Mouse (Mus musculus): Measurements from ENCODE around the gene Specc1. TPM values are rescaled to one million over a fixed set of nuclear protein-coding genes. Genes with fewer than 3 reads are reported as not detected.

Specc1 gene
- polyA plus RNA-seq, 1 experiment: 28.9 TPM

DNA sequence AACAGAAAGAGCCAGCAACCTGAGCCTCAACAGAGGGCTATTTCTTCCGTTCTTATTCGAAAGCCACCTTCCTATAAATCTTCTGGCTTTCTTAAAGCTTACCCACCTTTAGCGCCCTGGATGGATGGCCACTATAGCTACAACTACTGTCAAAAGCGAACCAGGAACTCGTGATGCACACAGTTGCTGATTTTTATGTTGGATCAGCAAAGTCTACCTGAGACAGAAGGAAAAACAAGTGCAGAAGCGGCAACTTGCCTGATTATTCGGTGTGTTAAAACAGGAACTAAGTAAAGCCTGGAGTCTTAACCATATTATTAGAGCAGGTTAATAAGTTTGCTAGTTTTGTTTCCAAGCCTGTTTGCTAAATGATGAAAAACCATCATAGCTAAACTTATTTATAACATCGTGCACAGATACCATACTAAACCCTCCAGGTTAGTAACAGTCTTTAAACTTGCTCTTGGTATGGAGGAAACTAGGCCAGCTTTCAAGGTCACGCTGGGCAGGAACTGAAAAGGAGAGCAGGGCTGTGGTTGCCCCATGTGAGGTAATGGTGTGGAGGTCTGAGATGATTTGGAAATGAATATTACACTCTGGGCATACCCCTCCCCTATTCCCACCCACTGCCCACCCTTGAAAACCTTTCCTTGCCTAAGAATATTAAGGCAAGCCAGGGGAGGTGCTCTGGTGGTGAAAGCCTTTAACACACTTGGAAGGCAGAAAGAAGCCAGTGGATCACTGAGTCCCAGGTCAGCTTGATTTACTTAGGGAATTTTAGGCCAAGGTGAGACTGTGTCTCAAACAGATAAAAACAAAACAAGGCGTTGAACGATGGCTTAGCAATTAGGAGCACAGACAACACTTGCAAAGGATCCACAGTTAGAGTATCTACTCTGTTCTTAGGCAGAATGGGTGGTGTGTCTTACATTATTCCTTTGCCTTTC lies 25.6 kb upstream of the Specc1 start:
- 15% methylated on average over 11 of the region's 11 CpGs for WGBS
- Histone ChIP-seq H3K27ac (ENCODE audit: insufficient read depth, low read length) (peak overlapping the region; percentile 98), H3K36me3 (ENCODE audit: control insufficient read depth, insufficient read depth, low read length) (no peaks in the 10 kb centered on the region), H3K27me3 (ENCODE audit: control insufficient read depth, insufficient read depth, low read length) (no peaks in the 10 kb centered on the region), H3K4me3 (ENCODE audit: extremely low read depth, insufficient read depth, insufficient read length) (peak overlapping the region; percentile 94), H3K4me1 (ENCODE audit: control insufficient read depth, insufficient read depth, insufficient read length) (peaks cover 5% of the 10 kb centered on the region; the same call in 1 of the 2 replicates)
- no peak for TF ChIP-seq CTCF (IDR thresholded peaks at IDR 0.05; ENCODE audit: extremely low read depth, insufficient read depth, insufficient read length, insufficient replicate concordance)
- TF ChIP-seq POLR2A (IDR thresholded peaks at IDR 0.05; ENCODE audit: low read depth, low read length): no peak
- peak in 1 of 2 experiments; percentile 10 for DNase-seq (ENCODE audit: low read depth in 1 of 2, low spot score in 2 of 2)

DNA sequence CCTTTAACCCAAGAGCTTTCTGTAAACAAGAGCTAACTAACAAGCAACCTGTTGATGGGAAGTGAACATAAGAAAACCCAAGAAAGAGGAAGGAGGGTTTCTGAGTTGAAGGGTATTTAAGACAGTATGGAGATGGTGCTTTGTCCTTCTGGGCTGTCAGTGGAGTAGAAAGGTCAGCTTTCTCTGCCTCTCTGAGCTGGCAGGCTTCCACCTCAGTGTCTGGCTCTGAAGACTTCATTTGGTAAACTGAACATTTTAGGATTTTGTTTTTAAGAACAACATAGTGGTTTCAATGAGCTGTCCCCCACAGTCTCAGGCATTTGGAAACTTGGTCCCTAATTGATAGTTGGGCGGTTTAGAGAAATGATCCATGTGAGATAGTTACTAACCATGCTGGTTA lies 18.8 kb upstream of the Specc1 start:
- Histone ChIP-seq H3K4me3 (ENCODE audit: extremely low read depth, insufficient read depth, insufficient read length) (no peak overlapping the region), H3K36me3 (ENCODE audit: control insufficient read depth, insufficient read depth, low read length) (no peaks in the 10 kb centered on the region), H3K27ac (ENCODE audit: insufficient read depth, low read length) (no peak overlapping the region), H3K27me3 (ENCODE audit: control insufficient read depth, insufficient read depth, low read length) (no peaks in the 10 kb centered on the region), H3K4me1 (ENCODE audit: control insufficient read depth, insufficient read depth, insufficient read length) (no peaks in the 10 kb centered on the region)
- 87% methylated on average over 1 of the region's 1 CpGs for WGBS
- TF ChIP-seq POLR2A (IDR thresholded peaks at IDR 0.05; ENCODE audit: low read depth, low read length) (no peak), CTCF (IDR thresholded peaks at IDR 0.05; ENCODE audit: extremely low read depth, insufficient read depth, insufficient read length, insufficient replicate concordance) (no peak)
- no peak for DNase-seq (ENCODE audit: low read depth in 1 of 2, low spot score in 2 of 2)

GRCm38 (mm10) chr11:61942903-61943302 lies 13.7 kb upstream of the Specc1 start:
- 58% methylated on average over 2 of the region's 2 CpGs for WGBS
- Histone ChIP-seq H3K27ac (ENCODE audit: insufficient read depth, low read length) (no peak overlapping the region), H3K4me1 (ENCODE audit: control insufficient read depth, insufficient read depth, insufficient read length) (no peaks in the 10 kb centered on the region), H3K27me3 (ENCODE audit: control insufficient read depth, insufficient read depth, low read length) (no peaks in the 10 kb centered on the region), H3K4me3 (ENCODE audit: extremely low read depth, insufficient read depth, insufficient read length) (no peak overlapping the region), H3K36me3 (ENCODE audit: control insufficient read depth, insufficient read depth, low read length) (no peaks in the 10 kb centered on the region)
- no peak for TF ChIP-seq CTCF (IDR thresholded peaks at IDR 0.05; ENCODE audit: extremely low read depth, insufficient read depth, insufficient read length, insufficient replicate concordance)
- no peak for TF ChIP-seq POLR2A (IDR thresholded peaks at IDR 0.05; ENCODE audit: low read depth, low read length)
- DNase-seq (ENCODE audit: low read depth in 1 of 2, low spot score in 2 of 2): no peak

GRCm38 (mm10) chr11:61944417-61944816 lies 12.1 kb upstream of the Specc1 start:
- Histone ChIP-seq H3K36me3 (ENCODE audit: control insufficient read depth, insufficient read depth, low read length) (no peaks in the 10 kb centered on the region), H3K27ac (ENCODE audit: insufficient read depth, low read length) (no peak overlapping the region), H3K4me3 (ENCODE audit: extremely low read depth, insufficient read depth, insufficient read length) (no peak overlapping the region), H3K4me1 (ENCODE audit: control insufficient read depth, insufficient read depth, insufficient read length) (no peaks in the 10 kb centered on the region), H3K27me3 (ENCODE audit: control insufficient read depth, insufficient read depth, low read length) (no peaks in the 10 kb centered on the region)
- TF ChIP-seq POLR2A (IDR thresholded peaks at IDR 0.05; ENCODE audit: low read depth, low read length): no peak
- no peak for TF ChIP-seq CTCF (IDR thresholded peaks at IDR 0.05; ENCODE audit: extremely low read depth, insufficient read depth, insufficient read length, insufficient replicate concordance)
- WGBS: 75% methylated on average over 9 of the region's 9 CpGs
- no peak for DNase-seq (ENCODE audit: low read depth in 1 of 2, low spot score in 2 of 2)

DNA sequence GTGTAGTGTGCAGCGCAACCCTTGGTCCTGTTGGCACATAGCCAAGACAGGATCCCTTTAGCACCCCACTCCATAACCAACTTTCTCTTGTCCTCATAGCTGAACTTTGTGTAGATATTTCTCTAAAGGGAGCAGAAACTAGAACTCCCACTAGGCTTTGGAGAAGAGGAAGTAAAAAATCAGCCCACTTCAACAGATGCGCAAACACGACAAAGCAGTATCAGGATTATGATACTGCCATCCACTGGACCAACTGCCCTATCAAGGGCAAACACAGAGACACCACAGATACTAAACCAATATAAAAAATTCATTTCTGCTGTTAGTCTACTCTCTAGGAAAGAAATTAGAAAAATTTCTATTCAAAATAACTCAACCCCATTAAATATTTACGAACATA lies 10.0 kb upstream of the Specc1 start:
- Histone ChIP-seq H3K36me3 (ENCODE audit: control insufficient read depth, insufficient read depth, low read length) (no peaks in the 10 kb centered on the region), H3K4me1 (ENCODE audit: control insufficient read depth, insufficient read depth, insufficient read length) (no peaks in the 10 kb centered on the region), H3K27me3 (ENCODE audit: control insufficient read depth, insufficient read depth, low read length) (no peaks in the 10 kb centered on the region), H3K27ac (ENCODE audit: insufficient read depth, low read length) (no peak overlapping the region), H3K4me3 (ENCODE audit: extremely low read depth, insufficient read depth, insufficient read length) (no peak overlapping the region)
- WGBS: 65% methylated on average over 4 of the region's 4 CpGs
- TF ChIP-seq CTCF (IDR thresholded peaks at IDR 0.05; ENCODE audit: extremely low read depth, insufficient read depth, insufficient read length, insufficient replicate concordance) (no peak), POLR2A (IDR thresholded peaks at IDR 0.05; ENCODE audit: low read depth, low read length) (no peak)
- no peak for DNase-seq (ENCODE audit: low read depth in 1 of 2, low spot score in 2 of 2)

DNA sequence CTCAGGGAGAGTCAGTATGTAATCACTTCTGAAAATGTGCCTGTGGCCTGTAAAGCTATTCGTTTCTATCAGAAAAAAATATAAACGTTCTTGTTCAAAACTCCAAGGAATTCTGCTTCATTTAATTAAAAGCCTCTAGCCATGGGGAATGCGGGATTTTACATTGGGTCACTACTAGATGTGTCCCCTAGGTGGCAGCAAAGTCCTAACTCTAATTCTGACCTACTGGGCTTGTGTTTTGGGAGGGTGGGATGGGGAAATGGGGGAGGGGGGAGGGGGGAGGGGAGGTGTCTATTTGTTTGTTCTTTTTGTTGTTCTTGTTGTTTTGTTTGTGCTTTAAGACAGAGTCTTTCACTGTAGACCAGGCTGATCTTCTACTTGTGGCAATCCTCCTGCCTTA lies 7.2 kb upstream of the Specc1 start:
- WGBS: 4% methylated on average over 3 of the region's 3 CpGs
- peak; percentile 12; the same call in 1 of the 2 replicates for TF ChIP-seq CTCF (IDR thresholded peaks at IDR 0.05; ENCODE audit: extremely low read depth, insufficient read depth, insufficient read length, insufficient replicate concordance)
- no peak for TF ChIP-seq POLR2A (IDR thresholded peaks at IDR 0.05; ENCODE audit: low read depth, low read length)
- DNase-seq (ENCODE audit: low read depth in 1 of 2, low spot score in 2 of 2): peak in 1 of 2 experiments; percentile 24
- H3K4me1 ChIP-seq (ENCODE audit: control insufficient read depth, insufficient read depth, insufficient read length): no peaks in the 10 kb centered on the region
- H3K4me3 ChIP-seq (ENCODE audit: extremely low read depth, insufficient read depth, insufficient read length): no peak overlapping the region
- H3K36me3 ChIP-seq (ENCODE audit: control insufficient read depth, insufficient read depth, low read length): no peaks in the 10 kb centered on the region
- no peak overlapping the region for H3K27ac ChIP-seq (ENCODE audit: insufficient read depth, low read length)
- H3K27me3 ChIP-seq (ENCODE audit: control insufficient read depth, insufficient read depth, low read length): no peaks in the 10 kb centered on the region

- TF ChIP-seq POLR2A (IDR thresholded peaks at IDR 0.05; ENCODE audit: low read depth, low read length) (no peak), CTCF (IDR thresholded peaks at IDR 0.05; ENCODE audit: extremely low read depth, insufficient read depth, insufficient read length, insufficient replicate concordance) (peak; percentile 95)
- Histone ChIP-seq H3K4me1 (ENCODE audit: control insufficient read depth, insufficient read depth, insufficient read length) (no peaks in the 10 kb centered on the region), H3K27ac (ENCODE audit: insufficient read depth, low read length) (no peak overlapping the region), H3K36me3 (ENCODE audit: control insufficient read depth, insufficient read depth, low read length) (no peaks in the 10 kb centered on the region), H3K4me3 (ENCODE audit: extremely low read depth, insufficient read depth, insufficient read length) (no peak overlapping the region), H3K27me3 (ENCODE audit: control insufficient read depth, insufficient read depth, low read length) (no peaks in the 10 kb centered on the region)
- DNase-seq (ENCODE audit: low read depth in 1 of 2, low spot score in 2 of 2): peak in 1 of 2 experiments; percentile 68
- WGBS: 16% methylated on average over 10 of the region's 10 CpGs
Observed at GRCm38 (mm10) chr11:61950632-61951031, 5.9 kb upstream of the Specc1 start.

Data from spleen, adult 2 months (tissue).